Mouse (Mus musculus): ENCODE measurements around the gene F830045P16Rik. TPM values are rescaled to one million over a fixed set of nuclear protein-coding genes. Genes with fewer than 3 reads are reported as not detected.

F830045P16Rik gene
- total RNA-seq, 2 experiments from 2014 or later: 0.24 to 0.30 TPM

DNA sequence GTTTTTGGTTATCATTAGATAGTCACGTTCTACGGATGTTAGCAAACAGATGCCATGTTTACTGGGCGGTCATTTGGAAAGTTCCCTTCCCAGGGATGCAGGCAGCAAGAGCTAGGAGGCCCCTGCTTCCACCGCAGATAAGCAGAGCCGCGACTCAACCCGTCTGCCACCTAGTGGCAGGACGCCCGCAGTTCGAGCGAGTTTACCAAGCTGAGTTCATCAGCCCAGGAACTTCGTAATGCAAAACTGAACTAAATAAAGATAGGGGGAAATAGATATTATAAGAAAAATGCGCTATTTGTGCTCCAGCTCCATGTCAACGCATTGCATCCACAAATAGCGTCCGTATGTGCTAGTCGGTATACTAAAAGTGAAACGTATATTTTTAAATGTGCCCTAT is 127.9 kb downstream of the F830045P16Rik start:
- peak; percentile 85 to 87 for DNase-seq (ENCODE audit: extremely low spot score in 1 of 2, low spot score in 2 of 2)
- intact Hi-C loops (cut with DNase I): loop anchor here (5.0 kb wide), 1 partner anchor 111 kb away; the partner anchor contains the start of gene Ckap2l

Other genes with a start within 250 kb of the F830045P16Rik start
- 1 to 10 TPM; 2.6 to 2.7 TPM for gene Ckap2l, start 239.4 kb downstream of the F830045P16Rik start, total RNA-seq (2021)
- gene Il1a, start 226.6 kb downstream of the F830045P16Rik start, total RNA-seq (2021): under 1 TPM; 0.49 to 0.57 TPM
- gene Il1b, start 165.5 kb downstream of the F830045P16Rik start, total RNA-seq (2021): not detected
- gene Sirpa, start 56.2 kb upstream of the F830045P16Rik start, total RNA-seq (2021): 100 to 1,000 TPM; 289 to 299 TPM
- 10 to 100 TPM; 25.7 to 31.9 TPM for gene Pdyn, start 163.2 kb upstream of the F830045P16Rik start, total RNA-seq (2021)

Measured in left cerebral cortex, postnatal 10 days (tissue).